Mouse (Mus musculus) midbrain, embryonic 14.5 days (tissue): ENCODE data around the gene Camsap2. TPM values are rescaled to one million over a fixed set of nuclear protein-coding genes. Genes with fewer than 3 reads are reported as not detected.

Experiments
- ATAC-seq: fragments of 200-750 bp; cut with Nextera tagmentation; 2 replicates; pipeline ENCODE4 v1.8.0; 2017; ENCODE audit warnings: moderate number of reproducible peaks, moderate library complexity; ENCODE audit not compliant: low FRiP score, low TSS enrichment
- DNase-seq: peaks from one replicate; pipeline ENCODE4 v3.0.0-alpha.2; 2015
- H3K27ac ChIP-seq: fragments of 300-500 bp; sonication (generic); replicated peaks from 2 replicates; pipeline ENCODE4 v1.5.1; 2014; ENCODE audit warnings: mild to moderate bottlenecking, low read depth, low read length, moderate library complexity
- H3K27me3 ChIP-seq: fragments of 300-500 bp; sonication (generic); 2 replicates; pipeline ENCODE4 v1.6.1; 2014; ENCODE audit warnings: low read length, control low read depth, mixed read lengths; ENCODE audit not compliant: control insufficient read depth, insufficient read depth
- H3K36me3 ChIP-seq: fragments of 300-500 bp; sonication (generic); 2 replicates; pipeline ENCODE4 v1.6.1; 2014; ENCODE audit warnings: low read length, control low read depth; ENCODE audit not compliant: control insufficient read depth, insufficient read depth
- H3K4me1 ChIP-seq: fragments of 300-500 bp; sonication (generic); 2 replicates; pipeline ENCODE4 v1.6.1; 2014; ENCODE audit warnings: mild to moderate bottlenecking, antibody characterized with exemption, low read length, control low read depth; ENCODE audit not compliant: control insufficient read depth, insufficient read depth
- H3K4me2 ChIP-seq: fragments of 300-500 bp; sonication (generic); 2 replicates; pipeline ENCODE4 v1.6.1; 2014; ENCODE audit warnings: mild to moderate bottlenecking, low read length, moderate library complexity
- H3K4me3 ChIP-seq: fragments of 300-500 bp; sonication (generic); replicated peaks from 2 replicates; pipeline ENCODE4 v1.5.1; 2014; ENCODE audit warnings: low read depth, low read length
- H3K9ac ChIP-seq: fragments of 300-500 bp; sonication (generic); replicated peaks from 2 replicates; pipeline ENCODE4 v1.6.1; 2014; ENCODE audit warnings: mild to moderate bottlenecking, low read length, moderate library complexity
- H3K9me3 ChIP-seq: fragments of 300-500 bp; sonication (generic); 2 replicates; pipeline ENCODE4 v1.6.1; 2016; ENCODE audit warnings: low read length, control low read depth, mixed read lengths; ENCODE audit not compliant: control insufficient read depth
- WGBS: fragments of 180-500 bp; shearing (Covaris S2); extraction: QIAGEN DNeasy Blood & Tissue Kit; methylation state at CpG from one replicate; pipeline ENCODE4 v1.1.7; 2014; 5-methylcytosine and 5-hydroxymethylcytosine counted together
- polyA plus RNA-seq: library from polyadenylated mRNA; unstranded; fragments of >200 nt; fragmentation: Nextera tagmentation; extraction: Ambion mirVana; gene quantifications from 2 replicates; pipeline ENCODE4 v1.2.1, GENCODE M21; 2014

Camsap2 gene
- polyA plus RNA-seq, 1 experiment from 2014 or later = 63.8 TPM

GRCm38 (mm10) chr1:136333071-136333470 is 12.8 kb downstream of the Camsap2 start:
- no peak overlapping the region for H3K4me3 ChIP-seq
- H3K9me3 ChIP-seq = no peaks in the 10 kb centered on the region
- 92% methylated on average over 7 of the region's 7 CpGs for WGBS
- H3K27ac ChIP-seq = no peak overlapping the region
- no peak overlapping the region for H3K9ac ChIP-seq
- ATAC-seq = no peak
- H3K27me3 ChIP-seq = no peaks in the 10 kb centered on the region
- H3K4me1 ChIP-seq = 0 out of 2 replicates have a peak, but pooled peaks cover 11% of the 10 kb centered on the region
- H3K36me3 ChIP-seq = peaks cover 9% of the 10 kb centered on the region; the same call in 1 of the 2 replicates
- DNase-seq = no peak
- no peak overlapping the region for H3K4me2 ChIP-seq

- 94% methylated on average over 4 of the region's 4 CpGs for WGBS
- Histone ChIP-seq H3K27ac (no peak overlapping the region), H3K9me3 (no peaks in the 10 kb centered on the region), H3K4me2 (no peak overlapping the region), H3K9ac (no peak overlapping the region), H3K36me3 (peaks cover 9% of the 10 kb centered on the region; the same call in 1 of the 2 replicates), H3K4me3 (no peak overlapping the region), H3K27me3 (no peaks in the 10 kb centered on the region), H3K4me1 (0 out of 2 replicates have a peak, but pooled peaks cover 11% of the 10 kb centered on the region)
- no peak for DNase-seq
- ATAC-seq = no peak
Measured at GRCm38 (mm10) chr1:136331836-136332235, 14.1 kb downstream of the Camsap2 start.

GRCm38 (mm10) chr1:136329426-136329825 is 16.5 kb downstream of the Camsap2 start:
- H3K9me3 ChIP-seq = no peaks in the 10 kb centered on the region
- WGBS = 90% methylated on average over 4 of the region's 4 CpGs
- H3K4me1 ChIP-seq = 0 out of 2 replicates have a peak, but pooled peaks cover 19% of the 10 kb centered on the region
- H3K9ac ChIP-seq = no peak overlapping the region
- ATAC-seq (no peak), DNase-seq (no peak)
- no peak overlapping the region for H3K4me3 ChIP-seq
- H3K27ac ChIP-seq = no peak overlapping the region
- H3K27me3 ChIP-seq = no peaks in the 10 kb centered on the region
- peaks cover 12% of the 10 kb centered on the region; the same call in 1 of the 2 replicates for H3K36me3 ChIP-seq
- H3K4me2 ChIP-seq = no peak overlapping the region

- 0 out of 2 replicates have a peak, but pooled peaks cover 14% of the 10 kb centered on the region for H3K4me1 ChIP-seq
- H3K36me3 ChIP-seq = peaks cover 18% of the 10 kb centered on the region
- H3K27ac ChIP-seq = no peak overlapping the region
- DNase-seq = no peak
- WGBS = 85% methylated on average over 2 of the region's 2 CpGs
- H3K4me2 ChIP-seq = no peak overlapping the region
- ATAC-seq = no peak
- H3K27me3 ChIP-seq = no peaks in the 10 kb centered on the region
- H3K4me3 ChIP-seq = no peak overlapping the region
- no peak overlapping the region for H3K9ac ChIP-seq
- H3K9me3 ChIP-seq = no peaks in the 10 kb centered on the region
Measured at GRCm38 (mm10) chr1:136328640-136329039, 17.3 kb downstream of the Camsap2 start.

- Histone ChIP-seq H3K4me1 (0 out of 2 replicates have a peak, but pooled peaks cover 9% of the 10 kb centered on the region), H3K4me2 (no peak overlapping the region), H3K9ac (no peak overlapping the region), H3K27ac (no peak overlapping the region), H3K9me3 (no peaks in the 10 kb centered on the region), H3K36me3 (peaks cover 27% of the 10 kb centered on the region), H3K27me3 (no peaks in the 10 kb centered on the region), H3K4me3 (no peak overlapping the region)
- DNase-seq (no peak), ATAC-seq (no peak)
- 94% methylated on average over 3 of the region's 3 CpGs for WGBS
Measured at GRCm38 (mm10) chr1:136327638-136328037, 18.3 kb downstream of the Camsap2 start.

- no peak overlapping the region for H3K9ac ChIP-seq
- H3K36me3 ChIP-seq = peaks cover 23% of the 10 kb centered on the region
- ATAC-seq (no peak), DNase-seq (peak; percentile 37)
- no peaks in the 10 kb centered on the region for H3K27me3 ChIP-seq
- no peak overlapping the region for H3K4me2 ChIP-seq
- 0 out of 2 replicates have a peak, but pooled peaks cover 9% of the 10 kb centered on the region for H3K4me1 ChIP-seq
- no peaks in the 10 kb centered on the region for H3K9me3 ChIP-seq
- no peak overlapping the region; the same call in 1 of the 2 replicates for H3K27ac ChIP-seq
- H3K4me3 ChIP-seq = no peak overlapping the region
- 63% methylated on average over 4 of the region's 4 CpGs for WGBS
Measured at GRCm38 (mm10) chr1:136325933-136326332, 20.0 kb downstream of the Camsap2 start.

- Histone ChIP-seq H3K4me2 (no peak overlapping the region), H3K27me3 (no peaks in the 10 kb centered on the region), H3K9ac (no peak overlapping the region), H3K36me3 (peaks cover 25% of the 10 kb centered on the region), H3K4me3 (no peak overlapping the region), H3K27ac (no peak overlapping the region), H3K9me3 (no peaks in the 10 kb centered on the region), H3K4me1 (0 out of 2 replicates have a peak, but pooled peaks cover 9% of the 10 kb centered on the region)
- ATAC-seq (no peak), DNase-seq (no peak)
- WGBS = 91% methylated on average over 4 of the region's 4 CpGs
Measured at GRCm38 (mm10) chr1:136322331-136322730, 23.6 kb downstream of the Camsap2 start.

GRCm38 (mm10) chr1:136316317-136316716 is 29.6 kb downstream of the Camsap2 start:
- Histone ChIP-seq H3K4me1 (no peaks in the 10 kb centered on the region), H3K4me2 (no peak overlapping the region), H3K9me3 (no peaks in the 10 kb centered on the region), H3K27me3 (no peaks in the 10 kb centered on the region), H3K4me3 (no peak overlapping the region), H3K36me3 (peaks cover 4% of the 10 kb centered on the region; the same call in 1 of the 2 replicates), H3K9ac (no peak overlapping the region), H3K27ac (no peak overlapping the region)
- no peak for ATAC-seq
- peak; percentile 19 for DNase-seq

- no peaks in the 10 kb centered on the region for H3K9me3 ChIP-seq
- H3K36me3 ChIP-seq = no peaks in the 10 kb centered on the region
- H3K4me2 ChIP-seq = no peak overlapping the region
- H3K9ac ChIP-seq = no peak overlapping the region
- no peaks in the 10 kb centered on the region for H3K27me3 ChIP-seq
- DNase-seq (no peak), ATAC-seq (no peak)
- H3K4me1 ChIP-seq = 0 out of 2 replicates have a peak, but pooled peaks cover 2% of the 10 kb centered on the region
- H3K27ac ChIP-seq = no peak overlapping the region
- WGBS = 95% methylated on average over 5 of the region's 5 CpGs
- H3K4me3 ChIP-seq = no peak overlapping the region
Measured at GRCm38 (mm10) chr1:136309193-136309592, 36.7 kb downstream of the Camsap2 start.
